Mouse (Mus musculus): ENCODE data around the gene Zfpm1. TPM values are rescaled to one million over a fixed set of nuclear protein-coding genes. Genes with fewer than 3 reads are reported as not detected.

Zfpm1 gene
- polyA plus RNA-seq, 1 experiment from 2014 or later = 2.3 TPM

DNA sequence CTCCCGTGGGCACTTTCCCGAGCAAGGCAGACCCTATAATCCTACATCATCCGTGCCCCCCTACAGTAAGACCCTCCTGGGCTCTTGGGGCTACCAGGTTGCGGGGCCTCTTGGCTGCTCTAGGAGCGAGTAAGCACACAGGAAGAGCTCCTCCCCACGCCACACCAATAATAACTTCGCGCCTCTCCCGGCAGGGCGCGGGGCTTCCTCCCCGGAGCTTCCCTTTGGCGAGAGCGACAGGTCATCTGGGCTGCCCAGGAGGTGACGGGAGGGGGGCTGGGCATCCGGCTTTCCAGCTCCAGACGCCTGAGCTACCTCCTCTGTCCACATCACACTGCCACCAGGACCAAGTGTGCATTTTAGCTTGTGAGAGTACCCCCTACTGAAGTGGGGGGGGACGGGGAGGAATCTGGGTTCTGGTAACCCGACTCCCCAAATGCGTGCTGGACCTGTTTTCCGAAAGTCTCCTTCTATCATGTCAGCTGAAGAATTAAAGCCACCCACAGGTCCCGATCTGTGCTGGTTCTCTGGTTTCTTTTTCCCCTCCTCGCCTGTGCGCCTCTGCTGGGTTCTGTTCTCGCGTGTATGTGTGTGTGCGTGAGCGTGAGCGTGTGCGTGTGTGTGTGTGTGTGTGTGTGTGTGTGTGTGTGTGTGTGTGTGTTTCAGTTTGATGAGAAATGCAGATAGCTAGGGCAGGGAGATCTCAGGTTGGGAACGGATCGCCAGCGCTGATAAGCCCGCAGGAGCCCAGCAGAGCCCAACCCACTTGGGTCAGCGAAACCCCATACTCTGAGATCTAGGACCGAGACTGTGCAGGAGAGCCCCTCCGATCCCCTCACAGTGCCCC, 1.6 kb downstream of the Zfpm1 start:
- Histone ChIP-seq H3K4me1 (replicated peaks; ENCODE audit: control insufficient read depth, insufficient read depth) (peaks cover 12% of the 10 kb centered on the region), H3K9me3 (ENCODE audit: control insufficient read depth, low read length) (no peaks in the 10 kb centered on the region), H3K4me2 (replicated peaks; ENCODE audit: low read depth) (peak overlapping the region; percentile 93), H3K36me3 (ENCODE audit: control insufficient read depth, insufficient read depth, low read length) (no peaks in the 10 kb centered on the region), H3K27me3 (ENCODE audit: control insufficient read depth, insufficient read depth, low read length) (no peaks in the 10 kb centered on the region), H3K9ac (ENCODE audit: low read length) (peak overlapping the region; percentile 77), H3K4me3 (ENCODE audit: low read depth, low read length) (peak overlapping the region; percentile 64), H3K27ac (replicated peaks) (peak overlapping the region; percentile 69)
- DNase-seq (ENCODE audit: low spot score) (peak; percentile 66), ATAC-seq (ENCODE audit: low FRiP score, low TSS enrichment) (no peak)
- no peak; the same call in 1 of the 2 replicates for TF ChIP-seq CTCF (IDR thresholded peaks at IDR 0.05; ENCODE audit: low read depth)
- TF ChIP-seq EP300 (optimal IDR thresholded peaks at IDR 0.05) = no peak
- under 1% methylated on average over 36 of the region's 37 CpGs for WGBS

DNA sequence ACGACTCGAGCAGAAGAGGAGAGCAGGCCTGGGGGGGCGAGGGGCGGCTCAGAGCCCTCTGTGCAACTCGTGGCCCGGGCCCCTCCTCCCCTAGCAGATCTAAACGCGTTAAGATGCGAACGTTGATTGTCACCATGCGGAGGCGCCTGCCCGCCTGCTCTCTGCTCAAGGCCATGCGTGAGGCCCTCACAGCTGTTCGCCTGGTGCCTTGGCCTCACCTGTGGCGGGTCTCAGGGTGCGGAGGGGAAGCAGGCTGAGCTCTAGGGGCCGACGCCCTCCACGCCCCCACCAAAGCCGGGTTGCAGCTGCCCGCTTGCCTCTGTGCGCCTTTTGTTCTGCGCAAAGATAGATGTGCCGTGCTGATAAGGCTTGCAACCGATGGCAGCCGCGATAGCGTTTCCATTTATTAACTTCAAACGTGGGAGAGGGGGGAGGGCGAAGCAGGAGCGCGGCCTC, 2.3 kb downstream of the Zfpm1 start:
- Histone ChIP-seq H3K4me3 (ENCODE audit: low read depth, low read length) (peak overlapping the region; percentile 64), H3K4me1 (replicated peaks; ENCODE audit: control insufficient read depth, insufficient read depth) (peaks cover 12% of the 10 kb centered on the region), H3K9me3 (ENCODE audit: control insufficient read depth, low read length) (no peaks in the 10 kb centered on the region), H3K27ac (replicated peaks) (peak overlapping the region; percentile 45), H3K9ac (ENCODE audit: low read length) (peak overlapping the region; percentile 60), H3K4me2 (replicated peaks; ENCODE audit: low read depth) (peak overlapping the region; percentile 93), H3K27me3 (ENCODE audit: control insufficient read depth, insufficient read depth, low read length) (no peaks in the 10 kb centered on the region), H3K36me3 (ENCODE audit: control insufficient read depth, insufficient read depth, low read length) (no peaks in the 10 kb centered on the region)
- WGBS = 5% methylated on average over 32 of the region's 33 CpGs
- ATAC-seq (ENCODE audit: low FRiP score, low TSS enrichment) (no peak), DNase-seq (ENCODE audit: low spot score) (peak; percentile 56)
- TF ChIP-seq CTCF (IDR thresholded peaks at IDR 0.05; ENCODE audit: low read depth) = peak; percentile 51
- TF ChIP-seq EP300 (optimal IDR thresholded peaks at IDR 0.05) = no peak

DNA sequence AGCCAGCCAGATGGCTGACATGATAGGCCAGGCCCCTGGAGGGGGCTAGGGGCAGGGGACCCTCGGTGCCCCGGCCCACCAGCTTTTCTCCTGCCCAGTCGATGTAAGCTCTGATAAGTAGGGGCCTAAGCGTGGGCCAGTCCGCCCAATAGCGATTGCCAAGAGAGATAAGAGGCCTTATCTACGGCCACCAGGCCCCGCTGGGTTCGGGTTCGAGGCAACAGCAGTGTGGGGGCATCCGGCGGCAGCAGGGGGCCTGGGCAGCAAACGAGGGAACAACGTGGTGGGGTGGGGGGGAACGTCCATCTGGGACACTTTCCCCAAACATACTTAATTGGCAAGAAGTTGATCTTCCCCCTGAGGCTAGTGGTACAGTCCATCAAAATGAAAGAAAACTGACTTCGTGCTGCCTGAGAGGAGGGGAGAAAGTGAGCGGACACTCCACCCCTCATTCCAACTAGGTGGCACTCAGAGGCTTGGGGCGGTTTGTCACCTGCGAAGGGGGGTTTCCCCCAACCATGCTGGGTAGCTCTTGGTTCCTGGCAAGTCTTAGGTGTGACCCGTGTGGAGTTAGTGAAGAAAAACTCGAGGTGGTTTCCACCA, 2.8 kb downstream of the Zfpm1 start:
- Histone ChIP-seq H3K4me1 (replicated peaks; ENCODE audit: control insufficient read depth, insufficient read depth) (peaks cover 12% of the 10 kb centered on the region), H3K27me3 (ENCODE audit: control insufficient read depth, insufficient read depth, low read length) (no peaks in the 10 kb centered on the region), H3K4me2 (replicated peaks; ENCODE audit: low read depth) (peak overlapping the region; percentile 93), H3K36me3 (ENCODE audit: control insufficient read depth, insufficient read depth, low read length) (no peaks in the 10 kb centered on the region), H3K27ac (replicated peaks) (peak overlapping the region; percentile 45), H3K4me3 (ENCODE audit: low read depth, low read length) (peak overlapping the region; percentile 64), H3K9me3 (ENCODE audit: control insufficient read depth, low read length) (no peaks in the 10 kb centered on the region), H3K9ac (ENCODE audit: low read length) (peak overlapping the region; percentile 60)
- no peak for ATAC-seq (ENCODE audit: low FRiP score, low TSS enrichment)
- TF ChIP-seq EP300 (optimal IDR thresholded peaks at IDR 0.05) (no peak), CTCF (IDR thresholded peaks at IDR 0.05; ENCODE audit: low read depth) (no peak)
- peak; percentile 51 for DNase-seq (ENCODE audit: low spot score)
- WGBS = 14% methylated on average over 21 of the region's 21 CpGs

DNA sequence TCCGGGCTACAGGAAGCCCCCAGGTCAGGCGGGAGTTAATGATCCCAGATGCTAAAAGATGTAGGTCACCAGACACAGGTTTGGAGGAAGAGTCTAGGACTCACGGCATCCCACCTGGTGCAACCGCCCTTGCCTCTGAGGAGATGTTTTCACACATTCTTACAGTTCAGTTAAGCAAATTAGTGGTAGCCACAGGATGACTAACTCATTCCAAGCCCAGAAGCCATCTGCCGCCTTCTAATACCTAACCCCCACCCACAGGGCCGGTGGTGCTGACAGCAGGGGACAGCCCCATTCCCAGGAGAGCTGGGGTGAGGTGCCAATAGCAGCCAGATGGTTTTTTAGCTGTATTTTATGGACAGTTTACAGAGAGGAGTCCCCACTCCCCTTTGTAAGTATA, 3.8 kb downstream of the Zfpm1 start:
- Histone ChIP-seq H3K4me3 (ENCODE audit: low read depth, low read length) (no peak overlapping the region), H3K4me1 (replicated peaks; ENCODE audit: control insufficient read depth, insufficient read depth) (peaks cover 10% of the 10 kb centered on the region), H3K36me3 (ENCODE audit: control insufficient read depth, insufficient read depth, low read length) (no peaks in the 10 kb centered on the region), H3K9ac (ENCODE audit: low read length) (no peak overlapping the region), H3K27me3 (ENCODE audit: control insufficient read depth, insufficient read depth, low read length) (no peaks in the 10 kb centered on the region), H3K4me2 (replicated peaks; ENCODE audit: low read depth) (no peak overlapping the region), H3K9me3 (ENCODE audit: control insufficient read depth, low read length) (no peaks in the 10 kb centered on the region), H3K27ac (replicated peaks) (no peak overlapping the region)
- WGBS = 80% methylated on average over 6 of the region's 6 CpGs
- ATAC-seq (ENCODE audit: low FRiP score, low TSS enrichment) = no peak
- no peak for DNase-seq (ENCODE audit: low spot score)
- TF ChIP-seq EP300 (optimal IDR thresholded peaks at IDR 0.05) (no peak), CTCF (IDR thresholded peaks at IDR 0.05; ENCODE audit: low read depth) (no peak)

DNA sequence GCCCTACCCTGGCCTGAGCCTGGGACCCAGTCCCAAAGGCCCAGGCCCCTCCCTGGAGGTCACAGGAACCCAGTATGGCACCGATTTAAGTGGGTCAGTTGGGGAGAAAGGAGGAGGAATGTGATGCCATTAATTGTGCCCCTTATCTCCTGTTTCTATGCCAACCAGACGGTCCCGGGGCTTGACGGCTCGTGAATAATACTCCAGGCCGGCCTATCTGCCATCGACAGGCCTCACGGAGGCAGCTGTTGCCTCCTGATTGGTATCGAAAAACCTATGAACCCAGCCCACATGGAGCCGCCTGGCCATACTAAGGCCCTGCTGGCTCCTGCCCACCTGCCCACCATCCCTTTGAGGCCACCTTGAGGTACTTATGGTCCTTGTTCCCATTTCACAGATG, 5.0 kb downstream of the Zfpm1 start:
- WGBS = 66% methylated on average over 10 of the region's 10 CpGs
- DNase-seq (ENCODE audit: low spot score) (no peak), ATAC-seq (ENCODE audit: low FRiP score, low TSS enrichment) (no peak)
- Histone ChIP-seq H3K27me3 (ENCODE audit: control insufficient read depth, insufficient read depth, low read length) (no peaks in the 10 kb centered on the region), H3K4me2 (replicated peaks; ENCODE audit: low read depth) (no peak overlapping the region), H3K4me3 (ENCODE audit: low read depth, low read length) (no peak overlapping the region), H3K27ac (replicated peaks) (no peak overlapping the region), H3K4me1 (replicated peaks; ENCODE audit: control insufficient read depth, insufficient read depth) (peaks cover 7% of the 10 kb centered on the region; the same call in 1 of the 2 replicates), H3K9me3 (ENCODE audit: control insufficient read depth, low read length) (no peaks in the 10 kb centered on the region), H3K36me3 (ENCODE audit: control insufficient read depth, insufficient read depth, low read length) (no peaks in the 10 kb centered on the region), H3K9ac (ENCODE audit: low read length) (no peak overlapping the region)
- TF ChIP-seq EP300 (optimal IDR thresholded peaks at IDR 0.05) (no peak), CTCF (IDR thresholded peaks at IDR 0.05; ENCODE audit: low read depth) (no peak)

DNA sequence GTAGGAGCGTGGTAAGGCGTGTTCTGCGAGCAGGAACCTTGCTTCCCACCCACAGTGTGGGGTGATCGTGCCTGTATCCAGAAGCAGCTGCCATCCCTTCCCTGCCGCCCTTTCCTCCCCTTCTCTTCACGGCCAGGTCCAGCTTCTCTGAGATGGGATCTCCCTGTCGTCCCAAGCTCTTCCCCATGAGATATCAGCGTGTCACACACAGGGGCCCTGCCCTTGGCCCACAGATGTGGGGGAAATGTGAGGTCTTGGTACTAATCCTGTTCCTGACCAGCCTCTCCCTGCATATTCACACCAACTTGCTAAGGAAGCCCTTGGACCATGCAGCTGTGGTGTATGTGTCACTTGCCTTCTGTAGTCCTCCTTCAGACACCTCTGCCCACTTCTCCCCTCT, 5.8 kb downstream of the Zfpm1 start:
- TF ChIP-seq CTCF (IDR thresholded peaks at IDR 0.05; ENCODE audit: low read depth) = no peak
- no peak for DNase-seq (ENCODE audit: low spot score)
- Histone ChIP-seq H3K36me3 (ENCODE audit: control insufficient read depth, insufficient read depth, low read length) (no peaks in the 10 kb centered on the region), H3K4me2 (replicated peaks; ENCODE audit: low read depth) (no peak overlapping the region), H3K4me1 (replicated peaks; ENCODE audit: control insufficient read depth, insufficient read depth) (peaks cover 7% of the 10 kb centered on the region; the same call in 1 of the 2 replicates), H3K9ac (ENCODE audit: low read length) (no peak overlapping the region; the same call in 1 of the 2 replicates), H3K27me3 (ENCODE audit: control insufficient read depth, insufficient read depth, low read length) (no peaks in the 10 kb centered on the region), H3K4me3 (ENCODE audit: low read depth, low read length) (no peak overlapping the region), H3K27ac (replicated peaks) (no peak overlapping the region), H3K9me3 (ENCODE audit: control insufficient read depth, low read length) (no peaks in the 10 kb centered on the region)
- WGBS = 67% methylated on average over 8 of the region's 8 CpGs
- ATAC-seq (ENCODE audit: low FRiP score, low TSS enrichment) = no peak
